Mouse (Mus musculus) megakaryocyte-erythroid progenitor cell, adult 5 weeks (primary cell): ENCODE results near the gene Nup210. TPM values are rescaled to one million over a fixed set of nuclear protein-coding genes. Genes with fewer than 3 reads are reported as not detected.

ENCODE experiments used
- polyA plus RNA-seq: library from polyadenylated mRNA; stranded (reverse); fragments of >175 nt; gene quantifications from 2 replicates; pipeline ENCODE4 v1.2.3, GENCODE M21; 2012

Gene Nup210
- 285 and 292 TPM in 2 replicates for polyA plus RNA-seq

DNA sequence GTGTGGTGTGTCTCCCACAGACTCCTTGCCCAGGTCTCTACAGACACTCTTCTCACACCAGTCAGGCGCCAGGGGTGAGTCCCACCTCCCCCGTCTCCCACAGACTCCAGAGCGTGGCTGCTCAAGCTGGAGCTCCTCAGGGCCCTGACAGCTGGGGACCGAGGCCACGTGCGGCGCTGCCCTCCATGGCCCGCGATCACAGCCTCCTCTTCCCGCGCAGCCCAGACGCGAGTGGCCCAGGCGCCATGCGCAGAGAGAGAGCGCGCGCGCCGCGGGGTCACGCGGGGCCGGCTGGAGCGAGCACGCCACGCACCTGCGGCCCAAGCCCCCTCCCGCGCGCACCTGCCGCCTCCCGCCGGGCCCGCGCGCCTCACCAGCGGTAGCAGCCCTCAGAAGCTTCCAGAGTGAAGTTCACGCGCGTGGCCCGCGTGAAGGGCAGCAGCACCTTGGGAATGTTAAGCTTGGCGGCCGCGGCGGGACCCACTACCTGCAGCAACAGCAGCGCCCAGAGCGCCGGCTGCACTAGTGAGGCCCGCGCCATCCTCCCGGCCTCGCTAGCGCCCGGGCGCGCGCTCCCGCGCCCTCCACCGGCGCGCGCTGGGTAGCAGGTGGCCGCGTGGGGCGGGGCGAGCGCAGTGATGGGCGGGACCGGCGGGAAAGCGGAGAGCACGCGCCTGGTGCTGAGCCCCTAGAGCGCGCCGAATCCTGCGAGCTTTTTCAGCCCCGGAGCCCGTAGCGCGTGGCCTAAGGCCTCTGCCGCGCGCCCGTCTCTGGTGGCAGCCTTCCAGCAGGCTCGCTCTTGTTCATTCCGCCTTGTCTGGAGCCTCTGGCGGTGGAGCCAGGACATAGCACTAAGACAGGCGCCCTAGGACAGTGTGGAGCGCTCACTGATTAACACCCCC, at the start of gene Nup210:
Gene Nup210, minus strand, starts transcription at position 586 of the 902 bp plus-strand sequence.

DNA sequence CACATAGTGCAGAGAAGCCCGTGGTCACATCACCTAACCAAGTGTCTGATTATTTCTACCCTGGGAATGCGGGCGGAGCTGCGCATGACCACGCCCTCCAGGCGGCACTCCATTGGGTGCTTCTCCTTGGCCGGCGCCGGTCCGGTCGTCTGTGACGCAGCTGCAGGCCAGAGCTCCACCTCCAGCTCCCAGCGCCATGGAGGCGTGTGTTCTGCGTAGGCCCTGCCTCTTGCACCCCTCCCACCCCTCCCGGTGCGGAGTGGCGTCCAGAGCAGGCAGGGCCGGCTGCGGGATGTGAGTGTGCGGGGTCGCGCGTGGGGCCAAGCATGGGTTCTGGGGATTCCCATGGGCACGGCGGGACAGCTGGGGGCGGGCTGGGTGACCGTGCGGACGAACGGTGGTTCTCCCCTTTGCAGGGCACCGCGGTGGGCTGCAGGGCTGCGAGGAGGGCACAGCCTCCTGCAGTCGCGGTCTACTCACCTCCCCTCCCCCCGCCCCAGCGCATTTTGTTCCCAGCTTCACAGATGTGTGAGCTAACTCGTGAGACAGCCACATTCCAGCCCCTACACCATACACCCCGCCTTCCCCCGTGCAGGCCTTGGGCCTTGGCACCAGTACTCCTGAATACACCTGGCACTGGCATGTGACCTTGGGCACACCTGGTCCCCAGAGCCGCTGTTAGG, 40.1 kb upstream of the Nup210 start, which contains the start of gene Hdac11:
Gene Hdac11, plus strand, starts transcription at position 112 of the 683 bp plus-strand sequence.

DNA sequence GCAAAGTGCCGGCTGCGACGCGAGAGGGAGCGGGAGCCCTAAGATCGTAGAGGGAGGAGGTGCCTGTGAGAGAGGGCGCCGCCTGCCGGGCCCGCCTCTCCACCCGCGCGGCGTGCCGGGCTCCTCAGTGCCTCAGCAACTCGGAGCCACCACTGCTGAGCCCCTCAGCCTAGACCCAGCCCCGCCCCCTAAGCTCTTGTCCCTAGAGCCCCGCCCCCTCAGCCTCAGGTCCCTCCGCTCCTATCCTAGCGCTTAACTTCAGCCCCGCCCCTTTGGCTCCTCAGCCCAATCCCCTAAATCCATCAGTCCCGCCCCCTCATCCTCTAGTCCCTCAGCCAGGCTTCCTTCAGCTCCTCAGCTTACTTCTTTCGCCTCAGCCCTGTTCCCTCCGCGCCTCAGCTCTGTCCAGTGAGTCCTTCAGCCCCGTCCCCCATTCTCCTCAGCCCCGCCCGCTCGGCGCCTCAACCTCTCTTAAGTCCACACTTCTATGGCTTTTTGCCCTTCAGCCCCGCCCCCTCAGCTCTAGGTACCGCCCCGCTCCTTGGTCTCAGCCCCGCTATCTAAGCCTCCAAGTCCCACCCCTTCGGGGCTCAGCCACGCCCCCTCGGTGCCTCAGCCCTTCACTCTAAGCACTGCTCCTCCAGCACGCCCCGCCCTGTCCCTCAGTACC, 127.8 kb downstream of the Nup210 start, which contains the start of gene Iqsec1:
Gene Iqsec1, minus strand, starts transcription at position 38 of the 670 bp plus-strand sequence.

Other genes with a start within 250 kb of the Nup210 start
- gene Iqsec1, start 128.1 kb downstream of the Nup210 start, polyA plus RNA-seq = 153 and 164 TPM in 2 replicates
- 2.6 and 4.7 TPM in 2 replicates for gene Hdac11, start 39.8 kb upstream of the Nup210 start, polyA plus RNA-seq
- 0.05 TPM in 1 of 2 replicates, not detected in the other for gene Fbln2, start 95.6 kb upstream of the Nup210 start, polyA plus RNA-seq